Mouse (Mus musculus) erythroblast, embryonic 14.5 days (primary cell): ENCODE results near the gene Tipin. TPM values are rescaled to one million over a fixed set of nuclear protein-coding genes. Genes with fewer than 3 reads are reported as not detected.
A peak's percentile ranks its signal among the peaks of the same experiment; 100 is the strongest.
"Not testable (repeated sequence)": the region's sequence is repeated elsewhere in the genome, so short reads cannot be mapped to it uniquely, and the experiment has no call there.

Experiments used
- H3K27me3 ChIP-seq: 2 replicates; pipeline ENCODE4 v1.6.1; 2012; ENCODE audit warnings: inconsistent platforms; ENCODE audit not compliant: control insufficient read depth
- H3K36me3 ChIP-seq: 2 replicates; pipeline ENCODE4 v1.6.1; 2012; ENCODE audit warnings: mild to moderate bottlenecking, inconsistent platforms; ENCODE audit not compliant: control insufficient read depth
- H3K4me1 ChIP-seq: 2 replicates; pipeline ENCODE4 v1.6.1; 2012; ENCODE audit warnings: inconsistent platforms; ENCODE audit not compliant: control insufficient read depth
- H3K4me3 ChIP-seq: replicated peaks from 2 replicates; pipeline ENCODE3; 2012; ENCODE audit warnings: moderate library complexity, mild to moderate bottlenecking, inconsistent platforms
- H3K9me3 ChIP-seq: 2 replicates; pipeline ENCODE4 v1.6.1; 2012; ENCODE audit warnings: low read length, inconsistent platforms, mixed read lengths; ENCODE audit not compliant: control insufficient read depth
- GATA1 ChIP-seq: IDR thresholded peaks from 2 replicates; pipeline ENCODE4 v1.6.1; 2012; ENCODE audit warnings: low read length, inconsistent platforms, mixed read lengths
- TAL1 ChIP-seq: IDR thresholded peaks from 3 replicates; pipeline ENCODE4 v1.6.1; 2012; ENCODE audit warnings: low read length, inconsistent platforms, mixed read lengths
- polyA plus RNA-seq: library from polyadenylated mRNA; stranded (reverse); fragments of >175 nt; gene quantifications from 2 replicates; pipeline ENCODE4 v1.2.3, GENCODE M21; 2012

Gene Tipin
- polyA plus RNA-seq, 1 experiment: 1.3 TPM

DNA sequence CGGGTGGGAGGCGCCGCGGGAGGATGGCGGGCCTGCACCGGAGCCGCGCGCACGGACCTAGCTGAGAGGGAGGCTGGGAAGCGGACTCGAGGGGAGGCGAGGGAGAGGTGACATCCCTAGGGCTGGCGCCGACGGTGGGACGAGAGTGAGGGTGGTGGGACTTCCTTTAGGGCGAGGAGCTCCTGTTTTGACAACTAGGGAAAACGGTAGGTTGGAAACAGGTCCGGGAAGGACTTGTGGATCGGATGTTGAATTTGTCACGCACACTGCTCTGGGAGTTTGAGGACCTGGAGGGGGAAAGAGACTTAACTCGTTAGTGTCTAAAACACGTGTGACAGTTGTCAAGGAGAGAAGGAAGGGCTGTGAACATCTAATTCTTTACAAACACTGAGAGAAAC is 399 bp downstream of the Tipin start:
- TF ChIP-seq GATA1: no peak
- no peak for TF ChIP-seq TAL1
- no peaks in the 10 kb centered on the region for H3K27me3 ChIP-seq

DNA sequence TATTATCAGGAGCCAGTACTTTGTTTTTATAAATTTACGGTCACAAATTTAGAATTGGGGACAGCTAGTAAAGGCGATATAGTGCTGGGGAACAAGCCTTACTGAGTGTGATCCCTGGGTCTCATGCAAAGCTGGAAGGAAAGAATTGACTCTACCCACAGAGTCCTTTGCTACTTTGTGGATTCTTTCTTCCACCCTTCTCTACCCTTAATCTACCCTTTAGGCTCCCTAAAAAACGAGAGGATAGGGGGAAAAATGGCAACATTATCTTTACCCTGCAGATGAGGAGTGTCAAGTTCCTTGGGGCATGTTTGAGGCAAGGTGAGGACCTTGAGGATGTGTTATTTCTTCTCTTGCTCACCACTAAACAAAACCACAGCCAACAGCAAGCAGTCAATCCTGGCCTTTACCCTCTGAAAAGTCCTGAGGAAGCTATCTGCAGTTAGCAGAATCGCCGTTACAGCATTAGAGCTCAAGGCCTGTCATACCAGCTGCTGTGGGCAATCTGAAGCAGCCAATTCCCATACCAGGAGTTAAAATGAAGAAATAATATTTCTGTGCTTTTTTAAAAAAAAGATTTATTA is 1.1 kb downstream of the Tipin start:
- peaks cover 43% of the 10 kb centered on the region for H3K36me3 ChIP-seq
- H3K4me3 ChIP-seq: peak overlapping the region; percentile 81
- H3K4me1 ChIP-seq: peaks cover 36% of the 10 kb centered on the region
- H3K27me3 ChIP-seq: no peaks in the 10 kb centered on the region
- no peaks in the 10 kb centered on the region for H3K9me3 ChIP-seq
- TF ChIP-seq GATA1 (no peak), TAL1 (no peak)

More for the DNA sequence above, 399 bp downstream of the Tipin start:
- Histone ChIP-seq H3K4me1 (peaks cover 33% of the 10 kb centered on the region), H3K9me3 (no peaks in the 10 kb centered on the region), H3K36me3 (peaks cover 36% of the 10 kb centered on the region), H3K4me3 (peak overlapping the region; percentile 81)

DNA sequence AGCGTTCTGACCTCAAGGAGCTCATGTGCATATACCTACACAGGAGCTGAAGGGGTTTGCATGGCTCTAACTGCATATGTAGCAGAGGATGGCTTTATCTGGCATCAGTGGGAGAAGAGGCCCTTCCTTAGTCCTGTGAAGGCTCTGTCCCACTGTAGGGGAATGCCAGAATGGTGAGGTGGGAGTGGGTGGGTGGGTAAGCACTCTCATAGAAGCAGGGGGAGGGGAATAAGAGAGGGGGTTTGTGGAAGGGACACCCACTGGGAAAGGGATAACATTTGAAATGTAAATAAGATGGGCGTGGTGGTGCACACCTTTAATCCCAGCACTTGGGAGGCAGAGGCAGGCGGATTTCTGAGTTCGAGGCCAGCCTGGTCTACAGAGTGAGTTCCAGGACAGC is 21.7 kb downstream of the Tipin start:
- H3K9me3 ChIP-seq, H3K4me1 ChIP-seq, H3K4me3 ChIP-seq, H3K27me3 ChIP-seq: not testable (repeated sequence)
- H3K36me3 ChIP-seq: peaks cover 96% of the 10 kb centered on the region

DNA sequence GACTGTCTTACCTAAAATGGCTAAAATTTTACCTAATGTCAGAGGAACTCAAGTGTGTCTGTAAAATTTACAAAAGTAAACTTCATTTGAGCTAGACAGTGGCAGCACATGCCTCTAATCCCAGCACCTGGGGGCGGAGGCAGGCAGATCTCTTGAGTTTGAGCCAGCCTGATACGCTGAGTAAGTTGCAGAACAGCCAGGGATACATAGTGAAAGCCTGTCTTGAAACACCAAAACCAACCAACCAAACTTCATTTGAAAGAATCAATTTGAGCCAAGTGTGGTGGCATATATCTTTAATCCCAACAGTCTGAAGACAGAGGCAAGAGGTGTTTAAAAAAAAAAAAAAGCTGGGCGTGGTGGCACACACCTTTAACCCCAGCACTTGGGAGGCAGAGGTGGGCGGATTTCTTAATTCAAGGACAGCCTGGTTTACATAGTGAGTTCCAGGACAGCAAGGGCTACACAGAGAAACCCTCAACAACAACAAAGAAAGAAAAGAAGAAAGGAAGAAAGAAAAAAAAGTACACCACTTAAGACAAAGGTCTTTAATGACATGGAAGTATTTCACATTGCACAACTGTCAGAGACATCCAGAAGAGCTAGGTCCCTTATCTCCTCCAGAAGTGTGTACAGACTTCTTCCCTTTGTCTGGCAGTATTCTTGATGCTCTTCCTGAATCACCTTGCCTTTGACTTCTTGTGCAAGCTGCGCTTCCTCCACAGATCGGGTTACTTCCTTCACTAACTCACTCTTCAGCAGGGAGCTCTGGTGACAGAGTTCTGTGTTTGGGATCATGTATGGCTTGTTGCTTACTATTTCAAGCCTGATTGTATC is 25.3 kb downstream of the Tipin start:
- TF ChIP-seq GATA1 (no peak), TAL1 (no peak)
- peaks cover 81% of the 10 kb centered on the region for H3K36me3 ChIP-seq
- H3K4me3 ChIP-seq: no peak overlapping the region

DNA sequence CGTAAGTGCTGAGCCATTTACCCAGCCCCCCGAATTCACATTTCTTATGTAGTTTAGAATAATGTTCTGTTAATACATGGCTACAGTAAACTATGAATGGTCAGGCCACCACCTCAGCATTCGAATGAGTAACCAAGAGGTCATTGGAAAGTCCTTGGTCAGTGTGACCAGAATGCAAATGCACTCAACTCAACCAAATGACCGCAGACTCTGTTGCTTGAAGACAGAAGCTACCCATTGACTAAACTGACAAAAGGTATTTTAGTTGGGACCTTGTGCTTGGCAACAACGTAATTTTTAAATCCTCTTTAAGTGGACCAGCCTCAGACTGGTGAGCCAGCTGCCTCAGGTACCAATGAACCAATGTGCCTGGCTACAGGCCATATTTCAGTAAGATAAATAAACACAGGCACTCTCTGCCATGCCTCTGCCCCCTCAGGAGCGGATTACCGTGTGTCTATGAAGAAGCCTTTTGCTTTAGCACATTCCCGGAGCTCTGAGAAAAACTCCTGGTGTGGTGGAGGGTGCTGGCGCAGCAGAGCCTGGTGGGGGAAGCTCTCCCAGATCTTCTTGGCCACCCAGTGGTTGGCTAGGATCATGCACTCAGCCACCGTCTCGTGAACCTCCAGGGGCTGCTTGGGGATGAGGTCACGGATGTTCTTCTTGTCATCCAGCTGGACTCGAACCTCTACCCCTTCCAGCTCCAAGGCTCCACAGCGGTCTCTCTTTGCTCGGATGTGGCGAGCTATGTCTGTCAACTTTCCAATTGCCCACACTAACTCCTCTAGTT is 29.8 kb downstream of the Tipin start:
- Histone ChIP-seq H3K4me1 (peaks cover 1% of the 10 kb centered on the region; the same call in 1 of the 2 replicates), H3K9me3 (no peaks in the 10 kb centered on the region), H3K27me3 (no peaks in the 10 kb centered on the region), H3K4me3 (no peak overlapping the region), H3K36me3 (peaks cover 64% of the 10 kb centered on the region)
- no peak for TF ChIP-seq TAL1
- no peak for TF ChIP-seq GATA1

More for the DNA sequence above, 25.3 kb downstream of the Tipin start:
- Histone ChIP-seq H3K9me3 (no peaks in the 10 kb centered on the region), H3K27me3 (no peaks in the 10 kb centered on the region), H3K4me1 (peaks cover 3% of the 10 kb centered on the region; the same call in 1 of the 2 replicates)

DNA sequence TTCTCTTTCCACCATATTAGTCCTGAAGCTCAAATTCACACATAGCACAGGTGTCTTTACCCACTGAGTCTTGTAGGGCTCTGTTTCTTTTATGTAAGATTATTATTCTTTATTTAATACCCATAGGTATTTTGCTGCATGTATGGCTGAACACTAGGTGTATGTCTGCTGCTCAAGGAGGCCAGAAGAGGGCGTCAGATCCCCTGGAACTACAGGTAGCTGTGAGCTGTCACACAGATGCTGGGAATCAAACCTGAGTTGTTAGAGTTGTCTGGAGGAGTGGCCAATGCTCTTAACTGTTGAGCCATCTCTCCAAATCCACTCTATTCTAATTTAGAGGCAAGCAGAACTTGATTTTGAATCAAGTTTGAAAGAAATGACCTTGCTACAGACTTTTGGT is 30.7 kb downstream of the Tipin start:
- Histone ChIP-seq H3K9me3 (no peaks in the 10 kb centered on the region), H3K36me3 (peaks cover 61% of the 10 kb centered on the region), H3K4me1 (no peaks in the 10 kb centered on the region), H3K4me3 (no peak overlapping the region), H3K27me3 (no peaks in the 10 kb centered on the region)
- no peak for TF ChIP-seq GATA1
- no peak for TF ChIP-seq TAL1

DNA sequence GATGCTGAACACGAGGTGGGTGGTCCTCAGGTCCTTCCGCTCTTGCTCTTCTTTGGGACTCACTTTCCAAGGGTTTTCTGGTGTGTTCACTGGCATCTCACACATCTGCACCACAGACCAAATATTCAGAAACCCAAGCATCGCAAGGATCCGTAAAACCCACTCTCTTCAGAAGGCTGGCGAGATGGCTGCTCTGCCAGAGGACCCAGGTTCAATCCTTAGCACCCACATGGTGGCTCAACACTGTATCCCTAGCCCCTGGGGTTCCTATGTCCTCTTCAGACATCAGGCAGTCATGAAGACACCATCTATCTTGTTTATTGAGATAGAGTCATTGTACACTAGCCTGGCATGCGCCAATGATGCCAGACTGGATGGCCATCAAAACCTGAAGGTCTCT is 33.3 kb downstream of the Tipin start:
- Histone ChIP-seq H3K4me3 (no peak overlapping the region), H3K36me3 (peaks cover 62% of the 10 kb centered on the region), H3K27me3 (no peaks in the 10 kb centered on the region), H3K4me1 (no peaks in the 10 kb centered on the region), H3K9me3 (no peaks in the 10 kb centered on the region)
- TF ChIP-seq GATA1 (no peak), TAL1 (no peak)

DNA sequence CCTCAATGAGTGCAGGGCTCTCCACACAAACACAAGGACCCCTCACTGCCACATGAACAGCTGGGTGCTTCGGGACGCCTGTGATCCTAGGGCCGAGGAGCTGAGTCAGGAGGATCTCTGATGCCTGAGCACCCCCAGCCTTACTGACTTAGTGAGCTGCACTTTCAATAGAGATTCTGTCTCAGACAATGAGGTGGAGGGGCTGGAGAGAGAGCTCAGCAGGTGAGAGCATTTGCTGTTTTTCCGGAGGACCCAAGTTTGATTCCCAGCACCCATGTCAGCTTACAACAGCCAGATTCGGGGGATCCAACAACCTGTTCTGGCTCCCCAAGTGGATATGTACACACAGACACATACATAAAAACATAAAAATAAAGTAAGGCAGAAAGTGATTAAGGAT is 35.6 kb downstream of the Tipin start:
- Histone ChIP-seq H3K9me3 (no peaks in the 10 kb centered on the region), H3K36me3 (peaks cover 70% of the 10 kb centered on the region), H3K4me3 (no peak overlapping the region), H3K4me1 (no peaks in the 10 kb centered on the region), H3K27me3 (no peaks in the 10 kb centered on the region)
- TF ChIP-seq TAL1 (no peak), GATA1 (no peak)

DNA sequence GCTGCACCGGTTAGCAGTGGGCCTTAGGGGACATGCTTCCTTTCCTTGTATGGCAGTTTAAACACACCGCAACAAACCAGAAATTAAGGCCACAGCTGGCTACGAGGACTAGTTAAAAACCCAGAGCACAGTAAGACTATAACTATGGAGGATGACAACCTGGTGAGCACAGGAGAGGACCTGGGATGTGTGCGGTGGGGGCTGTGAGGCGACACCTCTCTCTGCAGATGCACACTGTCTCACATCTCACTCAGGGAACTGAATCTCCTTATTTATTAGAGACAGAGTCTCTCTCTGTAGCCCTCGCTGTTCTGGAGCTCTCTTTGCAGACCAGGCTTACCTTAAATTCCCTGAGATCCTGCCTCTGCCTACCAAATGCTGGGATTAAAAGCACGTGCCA is 42.6 kb downstream of the Tipin start:
- Histone ChIP-seq H3K27me3 (no peaks in the 10 kb centered on the region), H3K9me3 (no peaks in the 10 kb centered on the region), H3K4me1 (no peaks in the 10 kb centered on the region), H3K36me3 (peaks cover 77% of the 10 kb centered on the region), H3K4me3 (no peak overlapping the region)
- TF ChIP-seq TAL1 (no peak), GATA1 (no peak)
